Mouse (Mus musculus) bone marrow, adult 2 months (tissue): ENCODE data around the gene Sdk2. TPM values are rescaled to one million over a fixed set of nuclear protein-coding genes. Genes with fewer than 3 reads are reported as not detected.

Source experiments
- H3K27ac ChIP-seq: fragments of 200-500 bp; 2 replicates; pipeline ENCODE4 v1.5.1; 2012; ENCODE audit warnings: low read depth, mild to moderate bottlenecking, control low read depth, inconsistent platforms, low read length; ENCODE audit not compliant: control insufficient read depth, poor library complexity, insufficient read depth
- H3K4me1 ChIP-seq: fragments of 200-500 bp; 2 replicates; pipeline ENCODE4 v1.6.1; 2011; ENCODE audit warnings: low read length; ENCODE audit not compliant: control insufficient read depth, insufficient read depth
- H3K4me3 ChIP-seq: fragments of 200-500 bp; replicated peaks from 2 replicates; pipeline ENCODE3; 2011; ENCODE audit warnings: mild to moderate bottlenecking, low read depth, low read length, control low read depth; ENCODE audit not compliant: control insufficient read depth
- CTCF ChIP-seq: fragments of 200-500 bp; IDR thresholded peaks from 2 replicates; pipeline ENCODE4 v1.5.1; 2011; ENCODE audit warnings: low read length, control low read depth; ENCODE audit not compliant: control insufficient read depth, insufficient read depth
- POLR2A ChIP-seq: fragments of 200-500 bp; IDR thresholded peaks from 2 replicates; pipeline ENCODE4 v1.6.1; 2011; ENCODE audit warnings: low read depth, mild to moderate bottlenecking, control low read depth, low read length, borderline replicate concordance; ENCODE audit not compliant: control insufficient read depth
- WGBS: fragments of 180-500 bp; shearing (Covaris S2); methylation state at CpG from one replicate; pipeline ENCODE4 v1.1.7; 2018; 5-methylcytosine and 5-hydroxymethylcytosine counted together
- polyA plus RNA-seq: library from polyadenylated mRNA; stranded (reverse); fragments of >200 nt; gene quantifications from 2 replicates; pipeline ENCODE4 v1.2.4, GENCODE M21; 2011; ENCODE audit warnings: low replicate concordance; ENCODE audit not compliant: missing spikeins, insufficient read depth, insufficient read length

The Sdk2 gene
- polyA plus RNA-seq, 1 experiment, result 0.17 TPM

GRCm38 (mm10) chr11:113927231-113927630 is 139.6 kb downstream of the Sdk2 start:
- H3K27ac ChIP-seq, result no peak overlapping the region
- H3K4me3 ChIP-seq, result no peak overlapping the region
- H3K4me1 ChIP-seq, result no peaks in the 10 kb centered on the region
- TF ChIP-seq CTCF (no peak), POLR2A (no peak)
- WGBS, result 77% methylated on average over 11 of the region's 11 CpGs

GRCm38 (mm10) chr11:113923137-113923536 is 143.7 kb downstream of the Sdk2 start:
- WGBS, result 47% methylated on average over 5 of the region's 5 CpGs
- TF ChIP-seq POLR2A (no peak), CTCF (no peak)
- no peak overlapping the region for H3K27ac ChIP-seq
- no peak overlapping the region for H3K4me3 ChIP-seq
- H3K4me1 ChIP-seq, result no peaks in the 10 kb centered on the region

- WGBS, result 66% methylated on average over 16 of the region's 16 CpGs
- Histone ChIP-seq H3K4me1 (no peaks in the 10 kb centered on the region), H3K4me3 (no peak overlapping the region), H3K27ac (no peak overlapping the region)
- no peak for TF ChIP-seq CTCF
These were observed 163.6 kb downstream of the Sdk2 start for GRCm38 (mm10) chr11:113903131-113903860.

- Histone ChIP-seq H3K4me1 (no peaks in the 10 kb centered on the region), H3K4me3 (no peak overlapping the region), H3K27ac (no peak overlapping the region)
- TF ChIP-seq CTCF (no peak), POLR2A (no peak)
- 79% methylated on average over 7 of the region's 7 CpGs for WGBS
These were observed 164.9 kb downstream of the Sdk2 start for GRCm38 (mm10) chr11:113901906-113902305.

GRCm38 (mm10) chr11:113898671-113899070 is 168.2 kb downstream of the Sdk2 start:
- H3K4me3 ChIP-seq, result no peak overlapping the region
- H3K27ac ChIP-seq, result no peak overlapping the region
- WGBS, result 74% methylated on average over 7 of the region's 7 CpGs
- TF ChIP-seq POLR2A (no peak), CTCF (no peak)
- no peaks in the 10 kb centered on the region for H3K4me1 ChIP-seq

- Histone ChIP-seq H3K4me1 (no peaks in the 10 kb centered on the region), H3K27ac (no peak overlapping the region), H3K4me3 (no peak overlapping the region)
- TF ChIP-seq POLR2A (no peak), CTCF (no peak)
- whole genome bisulfite sequencing, result 74% methylated on average over 5 of the region's 5 CpGs
These were observed 170.8 kb downstream of the Sdk2 start for GRCm38 (mm10) chr11:113896006-113896405.

- H3K4me1 ChIP-seq, result no peaks in the 10 kb centered on the region
- H3K4me3 ChIP-seq, result no peak overlapping the region
- TF ChIP-seq POLR2A (no peak), CTCF (no peak)
- H3K27ac ChIP-seq, result no peak overlapping the region
- 68% methylated on average over 6 of the region's 6 CpGs for WGBS
These were observed 173.9 kb downstream of the Sdk2 start for GRCm38 (mm10) chr11:113892924-113893323.

- Histone ChIP-seq H3K4me3 (no peak overlapping the region), H3K4me1 (no peaks in the 10 kb centered on the region), H3K27ac (no peak overlapping the region)
- TF ChIP-seq CTCF, result no peak
- TF ChIP-seq POLR2A, result no peak
- WGBS, result 53% methylated on average over 6 of the region's 6 CpGs
These were observed 174.8 kb downstream of the Sdk2 start for GRCm38 (mm10) chr11:113892067-113892466.
